Mouse (Mus musculus) heart, adult 2 months (tissue): Measurements from ENCODE around the gene Pias4.

Source experiments
- CTCF ChIP-seq: fragments of 200-600 bp; IDR thresholded peaks from 2 replicates; pipeline ENCODE4 v1.8.1; 2022; ENCODE audit warnings: antibody characterized with exemption, mild to moderate bottlenecking, moderate library complexity
- EP300 ChIP-seq: fragments of 200-500 bp; IDR thresholded peaks from 2 replicates; pipeline ENCODE4 v1.6.1; 2011; ENCODE audit warnings: low read depth, low read length, control low read depth; ENCODE audit not compliant: insufficient read depth
- POLR2A ChIP-seq: fragments of 200-500 bp; IDR thresholded peaks from 2 replicates; pipeline ENCODE4 v1.6.1; 2011; ENCODE audit warnings: mild to moderate bottlenecking, low read depth, low read length, control low read depth; ENCODE audit not compliant: insufficient read depth

DNA sequence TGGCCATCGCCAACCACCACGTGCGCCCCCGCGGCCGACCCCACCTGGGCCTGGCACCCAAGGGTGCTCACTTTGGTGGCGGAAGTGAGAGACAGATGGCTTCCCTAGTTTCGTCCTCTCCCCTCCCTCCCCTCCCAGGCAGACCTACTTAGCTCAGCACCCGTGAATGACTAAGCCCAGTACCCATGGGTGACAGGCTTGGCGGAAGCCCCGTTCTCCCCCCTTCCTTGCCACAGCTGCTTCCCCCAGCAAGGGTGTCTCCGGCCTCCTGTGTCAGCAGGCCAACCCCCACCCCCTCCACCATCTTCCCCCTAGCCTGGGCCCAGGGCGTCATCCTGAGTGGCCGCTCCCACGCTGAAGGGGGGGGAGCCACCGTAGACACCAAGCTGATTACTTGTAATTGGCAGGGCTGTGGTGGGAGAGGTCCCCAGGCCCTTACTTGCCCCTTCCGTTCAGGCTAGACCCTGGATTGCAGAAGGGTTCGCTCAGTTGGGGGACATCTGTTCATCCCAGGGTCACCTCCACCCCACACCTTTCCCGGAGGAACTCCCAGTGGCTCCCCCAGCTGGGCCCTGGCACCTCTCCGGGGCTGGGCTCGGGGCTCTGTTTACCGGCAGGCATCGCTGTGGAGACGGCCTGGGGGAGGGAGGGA, 29.5 kb downstream of the Pias4 start:
- no peak for TF ChIP-seq CTCF
- no peak for TF ChIP-seq POLR2A
- TF ChIP-seq EP300, result 0 out of 2 replicates have a peak, but pooled peaks have one; percentile 45
